Mouse (Mus musculus) kidney, adult 2 months (tissue): ENCODE measurements around the gene Prkacb. TPM values are rescaled to one million over a fixed set of nuclear protein-coding genes. Genes with fewer than 3 reads are reported as not detected.
A peak's percentile ranks its signal among the peaks of the same experiment; 100 is the strongest.

ENCODE experiments used
- DNase-seq: peaks from one replicate; pipeline ENCODE4 v3.0.0; 2021
- H3K27ac ChIP-seq: fragments of 200-500 bp; 2 replicates; pipeline ENCODE4 v1.5.1; 2012; ENCODE audit warnings: low read depth, low read length, control low read depth, inconsistent platforms; ENCODE audit not compliant: insufficient read depth
- H3K27me3 ChIP-seq: fragments of 200-500 bp; replicated peaks from 2 replicates; pipeline ENCODE4 v1.6.1; 2012; ENCODE audit warnings: mild to moderate bottlenecking, moderate library complexity, low read length, inconsistent platforms; ENCODE audit not compliant: control insufficient read depth, insufficient read depth
- H3K36me3 ChIP-seq: fragments of 200-500 bp; 2 replicates; pipeline ENCODE4 v1.6.1; 2012; ENCODE audit warnings: mild to moderate bottlenecking, moderate library complexity, low read length, inconsistent platforms; ENCODE audit not compliant: control insufficient read depth, insufficient read depth
- H3K4me1 ChIP-seq: fragments of 200-500 bp; 2 replicates; pipeline ENCODE4 v1.6.1; 2011; ENCODE audit warnings: low read length; ENCODE audit not compliant: control insufficient read depth, insufficient read depth
- H3K4me3 ChIP-seq: fragments of 200-500 bp; 2 replicates; pipeline ENCODE4 v1.5.1; 2011; ENCODE audit warnings: mild to moderate bottlenecking, low read depth, low read length, control low read depth; ENCODE audit not compliant: insufficient read depth
- CTCF ChIP-seq: fragments of 200-500 bp; conservative IDR thresholded peaks from 2 replicates; pipeline ENCODE4 v1.5.1; 2011; ENCODE audit warnings: low read depth, mild to moderate bottlenecking, control low read depth, low read length, moderate library complexity, mixed read lengths; ENCODE audit not compliant: insufficient read depth, insufficient read length
- POLR2A ChIP-seq: fragments of 200-500 bp; IDR thresholded peaks from one replicate; pipeline ENCODE4 v1.6.1; 2011; ENCODE audit warnings: low read depth, low read length, control low read depth
- WGBS: fragments of 180-500 bp; shearing (Covaris S2); methylation state at CpG from one replicate; pipeline ENCODE4 v1.1.7; 2018; 5-methylcytosine and 5-hydroxymethylcytosine counted together
- polyA plus RNA-seq: library from polyadenylated mRNA; depleted of rRNA; stranded (reverse); fragments of >200 nt; gene quantifications from 2 replicates; pipeline ENCODE4 v1.2.3, GENCODE M21; 2012; rRNA removed

Gene Prkacb
- polyA plus RNA-seq, 1 experiment: 23.3 TPM

DNA sequence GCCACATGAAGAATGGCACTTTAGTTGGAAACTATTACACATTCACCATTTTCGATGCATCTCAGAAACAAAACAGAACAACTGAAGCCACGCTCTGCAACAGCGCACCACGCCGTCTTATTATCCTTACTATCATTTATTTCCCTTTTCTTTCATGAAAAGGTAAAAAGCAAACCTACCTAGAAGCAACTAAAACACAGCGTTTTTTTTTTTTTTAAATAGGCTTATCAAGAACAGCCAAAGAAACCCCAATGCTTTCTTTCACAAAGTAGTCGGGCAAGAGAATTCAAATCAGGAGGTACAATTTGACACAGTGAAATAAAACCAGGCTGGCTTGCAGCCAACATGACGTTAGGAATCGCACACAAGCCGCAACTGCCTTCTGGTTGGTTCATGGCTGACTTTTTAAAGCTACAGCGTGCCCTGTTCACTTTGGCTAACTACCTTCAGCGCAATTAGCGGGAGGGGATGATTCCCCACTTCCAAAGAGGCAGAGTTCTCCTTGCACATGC, 130.6 kb downstream of the Prkacb start:
- peak; percentile 72 for DNase-seq
- Histone ChIP-seq H3K4me1 (no peaks in the 10 kb centered on the region; the same call in 1 of the 2 replicates), H3K27me3 (no peaks in the 10 kb centered on the region), H3K27ac (no peak overlapping the region; the same call in 1 of the 2 replicates), H3K4me3 (peak overlapping the region; percentile 18), H3K36me3 (no peaks in the 10 kb centered on the region)
- 21% methylated on average over 13 of the region's 13 CpGs for WGBS
- TF ChIP-seq POLR2A (no peak), CTCF (no peak)

DNA sequence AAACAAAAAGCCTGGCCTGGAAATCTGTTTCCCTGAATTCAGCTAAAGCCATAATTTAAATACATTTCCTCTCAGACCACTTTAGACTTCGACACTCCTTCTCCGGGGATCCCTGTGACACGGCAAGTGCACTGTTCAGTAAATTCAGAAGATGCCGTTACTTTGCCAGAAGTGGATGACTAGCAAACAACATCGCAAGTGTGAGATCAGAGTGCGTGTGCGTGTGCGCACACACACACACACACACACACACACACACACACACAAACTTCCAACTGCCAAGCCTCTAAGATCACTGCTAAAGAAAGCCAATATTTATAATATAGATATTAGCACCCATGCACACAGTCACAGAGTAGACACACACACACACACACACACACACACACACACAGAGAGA, 131.1 kb downstream of the Prkacb start:
- Histone ChIP-seq H3K4me1 (no peaks in the 10 kb centered on the region; the same call in 1 of the 2 replicates), H3K27ac (no peak overlapping the region), H3K27me3 (no peaks in the 10 kb centered on the region), H3K4me3 (peak overlapping the region; percentile 18; the same call in 1 of the 2 replicates), H3K36me3 (no peaks in the 10 kb centered on the region)
- TF ChIP-seq CTCF (no peak), POLR2A (no peak)
- DNase-seq: no peak
- 39% methylated on average over 8 of the region's 8 CpGs for WGBS

DNA sequence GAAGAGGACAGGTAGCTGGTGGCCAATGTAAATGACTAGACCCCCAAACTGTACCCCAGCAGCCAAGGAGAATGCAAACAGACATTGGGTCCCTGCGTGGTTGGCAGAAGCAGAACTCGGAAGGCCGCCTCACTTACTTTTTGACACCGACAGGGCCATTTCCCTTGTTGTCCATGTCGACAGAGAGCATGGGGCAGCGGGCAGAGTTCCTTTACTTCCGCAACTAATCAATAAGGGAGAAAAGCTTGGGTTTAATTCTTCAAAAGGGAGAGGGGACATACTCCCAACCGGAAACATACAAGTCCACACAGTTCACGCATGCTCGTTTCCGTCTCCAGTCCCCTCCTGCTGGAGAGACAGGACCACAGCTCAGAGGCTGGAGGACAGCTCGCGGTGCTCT, 132.2 kb downstream of the Prkacb start:
- no peak for DNase-seq
- no peak overlapping the region for H3K4me3 ChIP-seq
- 93% methylated on average over 13 of the region's 13 CpGs for WGBS

DNA sequence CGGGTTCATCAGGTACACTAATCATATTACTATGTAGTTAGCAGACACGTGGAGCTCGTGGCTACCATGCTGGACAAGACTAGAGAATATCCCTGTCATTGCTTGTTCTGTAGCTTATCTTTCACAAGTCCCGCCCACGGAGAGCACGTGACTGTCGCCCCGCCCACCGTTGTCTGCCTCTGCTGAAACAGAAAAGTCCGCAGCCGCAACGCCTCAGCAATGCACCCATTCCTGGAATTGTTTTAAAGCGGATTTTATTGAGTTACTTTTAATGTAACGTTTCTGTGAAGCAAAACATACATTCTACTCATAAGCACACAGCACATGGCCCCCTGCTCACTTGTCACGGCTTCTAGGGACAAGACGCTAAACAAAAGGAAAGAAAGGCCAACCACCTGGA, 133.1 kb downstream of the Prkacb start:
- Histone ChIP-seq H3K4me3 (no peak overlapping the region), H3K4me1 (no peaks in the 10 kb centered on the region; the same call in 1 of the 2 replicates), H3K27me3 (no peaks in the 10 kb centered on the region), H3K27ac (no peak overlapping the region), H3K36me3 (no peaks in the 10 kb centered on the region)
- 95% methylated on average over 16 of the region's 16 CpGs for WGBS
- DNase-seq: no peak
- TF ChIP-seq POLR2A: no peak
- no peak for TF ChIP-seq CTCF

More for the DNA sequence above, 132.2 kb downstream of the Prkacb start:
- H3K27me3 ChIP-seq: no peaks in the 10 kb centered on the region
- no peaks in the 10 kb centered on the region for H3K36me3 ChIP-seq
- no peaks in the 10 kb centered on the region; the same call in 1 of the 2 replicates for H3K4me1 ChIP-seq
- no peak overlapping the region for H3K27ac ChIP-seq
- TF ChIP-seq POLR2A (no peak), CTCF (no peak)

Other genes starting within 250 kb of the Prkacb start
- gene Uox, start 242.6 kb downstream of the Prkacb start, polyA plus RNA-seq: 0.19 TPM in 1 of 2 replicates, not detected in the other
- not detected in 2 replicates for gene Dnase2b, start 197.4 kb downstream of the Prkacb start, polyA plus RNA-seq
- gene 4930503B20Rik, start 161.7 kb downstream of the Prkacb start, polyA plus RNA-seq: not detected in 2 replicates
- 0.11 and 0.27 TPM in 2 replicates for gene Samd13, start 127.4 kb downstream of the Prkacb start, polyA plus RNA-seq
- gene Ttll7, start 39.4 kb upstream of the Prkacb start, polyA plus RNA-seq: 0.68 and 0.84 TPM in 2 replicates